Mouse (Mus musculus) monocyte, adult 2 months (primary cell): Measurements from ENCODE around the gene Plxna1.

Experiments used
- DNase-seq, 2 experiments: peaks; one replicate each; pipeline ENCODE4 v3.0.0; 2022; ENCODE audit warnings: low spot score in 2 of 2, low read depth in 1 of 2

Plxna1 gene

GRCm38 (mm10) chr6:89362281-89363106, at the start of gene Plxna1:
Gene Plxna1, minus strand, starts transcription at chr6:89362620.
- DNase-seq: no peak

GRCm38 (mm10) chr6:89409041-89409440, 46.6 kb upstream of the Plxna1 start:
- no peak for DNase-seq

- DNase-seq: no peak
These were observed 45.8 kb upstream of the Plxna1 start for GRCm38 (mm10) chr6:89408259-89408658.

- no peak for DNase-seq
These were observed 44.9 kb upstream of the Plxna1 start for GRCm38 (mm10) chr6:89407247-89407889.

GRCm38 (mm10) chr6:89404964-89405363, 42.5 kb upstream of the Plxna1 start:
- DNase-seq: peak in 1 of 2 experiments; percentile 23

GRCm38 (mm10) chr6:89403257-89404225, 41.1 kb upstream of the Plxna1 start:
- no peak for DNase-seq

- no peak for DNase-seq
These were observed 40.0 kb upstream of the Plxna1 start for GRCm38 (mm10) chr6:89402406-89402805.

GRCm38 (mm10) chr6:89399564-89399963, 37.1 kb upstream of the Plxna1 start:
- no peak for DNase-seq

GRCm38 (mm10) chr6:89397919-89398318, 35.5 kb upstream of the Plxna1 start:
- DNase-seq: no peak

GRCm38 (mm10) chr6:89393820-89394219, 31.4 kb upstream of the Plxna1 start:
- DNase-seq: no peak

GRCm38 (mm10) chr6:89392213-89392612, 29.8 kb upstream of the Plxna1 start:
- no peak for DNase-seq

- DNase-seq: no peak
These were observed 27.4 kb upstream of the Plxna1 start for GRCm38 (mm10) chr6:89389771-89390170.

GRCm38 (mm10) chr6:89386956-89387355, 24.5 kb upstream of the Plxna1 start:
- no peak for DNase-seq

GRCm38 (mm10) chr6:89384699-89385098, 22.3 kb upstream of the Plxna1 start:
- no peak for DNase-seq

GRCm38 (mm10) chr6:89381851-89382250, 19.4 kb upstream of the Plxna1 start:
- no peak for DNase-seq

- no peak for DNase-seq
These were observed 18.8 kb upstream of the Plxna1 start for GRCm38 (mm10) chr6:89381172-89381571.

- no peak for DNase-seq
These were observed 18.3 kb upstream of the Plxna1 start for GRCm38 (mm10) chr6:89380751-89381150.

GRCm38 (mm10) chr6:89378264-89378663, 15.8 kb upstream of the Plxna1 start:
- no peak for DNase-seq

- DNase-seq: no peak
These were observed 6.4 kb upstream of the Plxna1 start for GRCm38 (mm10) chr6:89368812-89369211.

- no peak for DNase-seq
These were observed 1.9 kb upstream of the Plxna1 start for GRCm38 (mm10) chr6:89364342-89364741.

- DNase-seq: no peak
These were observed 659 bp upstream of the Plxna1 start for GRCm38 (mm10) chr6:89363107-89363451.
